Mouse (Mus musculus) olfactory bulb, adult 2 months (tissue): ENCODE measurements around the gene Ccdc169.

ENCODE experiments used
- CTCF ChIP-seq: fragments of 200-500 bp; IDR thresholded peaks from 2 replicates; pipeline ENCODE4 v1.5.1; 2012; ENCODE audit warnings: low read depth, mild to moderate bottlenecking, low read length, moderate library complexity; ENCODE audit not compliant: insufficient read depth
- POLR2A ChIP-seq: fragments of 200-500 bp; IDR thresholded peaks from 2 replicates; pipeline ENCODE4 v1.6.1; 2012; ENCODE audit warnings: mild to moderate bottlenecking, low read depth, low read length, moderate library complexity; ENCODE audit not compliant: insufficient read depth

GRCm38 (mm10) chr3:55105372-55106023 is 31.6 kb upstream of the Ccdc169 start:
- TF ChIP-seq CTCF (no peak), POLR2A (no peak)
